ENCODE assay signal across 10 mouse cellular contexts in the genomic region with DNA sequence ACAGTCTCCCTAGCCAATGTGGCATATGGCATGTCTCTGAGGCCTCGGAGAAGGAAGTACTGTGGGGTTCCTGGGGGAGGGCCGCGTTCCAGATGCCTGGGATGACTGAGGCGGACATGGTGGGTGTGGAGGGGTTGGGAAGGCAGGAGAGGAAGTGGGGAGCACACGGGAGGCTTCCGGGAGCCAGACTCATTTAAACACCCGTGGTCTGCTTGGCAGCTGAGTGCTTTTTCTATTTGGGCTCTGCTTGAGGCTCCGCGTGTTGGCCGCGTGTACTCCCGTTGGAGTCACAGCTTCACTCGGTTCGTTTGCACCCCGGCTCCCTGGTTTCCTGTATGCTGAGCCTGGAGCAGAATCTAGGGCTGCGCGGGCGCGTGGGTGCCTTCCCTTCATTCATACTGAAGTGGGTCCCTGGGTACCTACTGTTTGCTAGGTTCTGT. TPM values are rescaled to one million over a fixed set of nuclear protein-coding genes. Genes with fewer than 3 reads are reported as not detected.
DNase-seq lines count a peak whose midpoint lies in the region; ATAC-seq lines count a peak whose summit lies in the region.
"Had no signal": no experiment of that assay in that cellular context is flagged by ENCODE, and none has a peak within 500 bp of the region (broad histone marks: within the 10 kb centered on the region; RNA-seq: fewer than 3 reads in every experiment).

No protein-coding gene starts in this region.

- 49% methylated on average over 19 of the region's 19 CpGs for WGBS in heart, embryonic 15.5 days
- 63% methylated on average over 19 of the region's 19 CpGs for WGBS in heart, embryonic 11.5 days (ENCODE audit: insufficient replicate concordance)
- whole genome bisulfite sequencing in hindbrain, embryonic 11.5 days = 77% methylated on average over 19 of the region's 19 CpGs

- peaks cover 51% of the 10 kb centered on the region for H3K4me1 ChIP-seq in heart, embryonic 15.5 days (replicated peaks)
- H3K4me1 ChIP-seq in heart, embryonic 11.5 days (ENCODE audit: control insufficient read depth, insufficient read depth, low read length) = peaks cover 35% of the 10 kb centered on the region
- peaks cover 24% of the 10 kb centered on the region for H3K4me1 ChIP-seq in hindbrain, embryonic 11.5 days (replicated peaks; ENCODE audit: control insufficient read depth, insufficient read depth, low read length)

- H3K9me3 ChIP-seq in heart, embryonic 15.5 days (replicated peaks) = no peaks in the 10 kb centered on the region
- no peaks in the 10 kb centered on the region for H3K9me3 ChIP-seq in heart, embryonic 11.5 days (replicated peaks; ENCODE audit: control insufficient read depth, low read length)
- no peaks in the 10 kb centered on the region for H3K9me3 ChIP-seq in hindbrain, embryonic 11.5 days (ENCODE audit: control insufficient read depth, low read length)

- no peak for ATAC-seq in heart, embryonic 15.5 days (replicated peaks; ENCODE audit: insufficient number of reproducible peaks, insufficient read depth, low FRiP score, low read depth)
- no peak for ATAC-seq in heart, embryonic 11.5 days (replicated peaks; ENCODE audit: insufficient number of reproducible peaks, low FRiP score, low TSS enrichment)
- no peak for ATAC-seq in hindbrain, embryonic 11.5 days (ENCODE audit: low FRiP score)

- DNase-seq in right cerebral cortex, adult 18-20 months = peak; percentile 79
- no peak for DNase-seq in right cerebral cortex, postnatal 4 days
- DNase-seq in hindbrain, embryonic 11.5 days (ENCODE audit: low spot score) = no peak
- DNase-seq in right cerebral cortex, postnatal 36 days (ENCODE audit: low spot score in 2 of 2) = peak; percentile 52 to 53
- DNase-seq in adrenal gland, postnatal 10 days = no peak
- no peak for DNase-seq in adrenal gland, postnatal 4 days (ENCODE audit: low spot score in 2 of 2)
- DNase-seq: heart, postnatal 36 days; thymus, postnatal 25 days had no signal

- H3K9ac ChIP-seq in heart, embryonic 15.5 days = 0 out of 2 replicates have a peak overlapping the region, but pooled peaks have one; percentile 4
- no peak overlapping the region for H3K9ac ChIP-seq in heart, embryonic 11.5 days (ENCODE audit: low read depth, low read length)
- no peak overlapping the region for H3K9ac ChIP-seq in hindbrain, embryonic 11.5 days (ENCODE audit: low read depth, low read length)

- no peak overlapping the region for H3K27ac ChIP-seq in heart, embryonic 15.5 days
- H3K27ac ChIP-seq in heart, embryonic 11.5 days (ENCODE audit: low read depth, low read length) = no peak overlapping the region
- 0 out of 2 replicates have a peak overlapping the region, but pooled peaks have one; percentile 33 for H3K27ac ChIP-seq in hindbrain, embryonic 11.5 days (ENCODE audit: low read depth, low read length)

- no peaks in the 10 kb centered on the region for H3K36me3 ChIP-seq in heart, embryonic 15.5 days
- no peaks in the 10 kb centered on the region for H3K36me3 ChIP-seq in heart, embryonic 11.5 days (ENCODE audit: control insufficient read depth, insufficient read depth, low read length)
- no peaks in the 10 kb centered on the region for H3K36me3 ChIP-seq in hindbrain, embryonic 11.5 days (ENCODE audit: control insufficient read depth, insufficient read depth, low read length)

- H3K27me3 ChIP-seq in heart, embryonic 15.5 days = 0 out of 2 replicates have a peak, but pooled peaks cover 9% of the 10 kb centered on the region
- 0 out of 2 replicates have a peak, but pooled peaks cover 4% of the 10 kb centered on the region for H3K27me3 ChIP-seq in heart, embryonic 11.5 days (ENCODE audit: control insufficient read depth, insufficient read depth, low read length)
- H3K27me3 ChIP-seq in hindbrain, embryonic 11.5 days (ENCODE audit: control insufficient read depth, insufficient read depth, low read length) = no peaks in the 10 kb centered on the region

- H3K4me3 ChIP-seq in heart, embryonic 15.5 days = no peak overlapping the region
- no peak overlapping the region for H3K4me3 ChIP-seq in heart, embryonic 11.5 days (ENCODE audit: low read depth, low read length)
- no peak overlapping the region for H3K4me3 ChIP-seq in hindbrain, embryonic 11.5 days (ENCODE audit: low read depth, low read length)

- H3K4me2 ChIP-seq in heart, embryonic 15.5 days = no peak overlapping the region
- no peak overlapping the region for H3K4me2 ChIP-seq in heart, embryonic 11.5 days
- H3K4me2 ChIP-seq in hindbrain, embryonic 11.5 days (replicated peaks; ENCODE audit: low read depth, low read length) = no peak overlapping the region

RNA-seq across cellular contexts. Expression of a gene that starts 40.3 kb away (rescaled TPM):
- 8.9 and 10.8 TPM in 2 replicates for polyA plus RNA-seq in heart, embryonic 15.5 days (2015; fragmentation: Nextera tagmentation; extraction: Ambion mirVana)
- 12.8 and 12.9 TPM in 2 replicates for polyA plus RNA-seq in heart, embryonic 11.5 days (2014; fragmentation: Nextera tagmentation; extraction: Ambion mirVana)
- 16.5 and 17.8 TPM in 2 replicates for polyA plus RNA-seq in hindbrain, embryonic 11.5 days (2014; fragmentation: Nextera tagmentation; extraction: Ambion mirVana)
- total RNA-seq in adrenal gland, postnatal 10 days (2021) = 10 to 100 TPM; 27.2 to 42.9 TPM
- 10 to 100 TPM; 58.1 to 60.7 TPM for total RNA-seq in adrenal gland, postnatal 4 days (2021)

Comparison
In these comparisons a context has a peak if more than half of its experiments do, and no peak if none do; other contexts are left out.
1. DNase-seq: peak in right cerebral cortex, adult 18-20 months (single experiment) and right cerebral cortex, postnatal 36 days (2 of 2); none in right cerebral cortex, postnatal 4 days (single experiment), hindbrain, embryonic 11.5 days (single experiment), adrenal gland, postnatal 10 days (single experiment) and adrenal gland, postnatal 4 days (0 of 2).